Mouse (Mus musculus): ENCODE data around the gene Cdc42. TPM values are rescaled to one million over a fixed set of nuclear protein-coding genes. Genes with fewer than 3 reads are reported as not detected.
A peak's percentile ranks its signal among the peaks of the same experiment; 100 is the strongest.

The Cdc42 gene
- total RNA-seq, 2 experiments from 2014 or later = 276 to 285 TPM

DNA sequence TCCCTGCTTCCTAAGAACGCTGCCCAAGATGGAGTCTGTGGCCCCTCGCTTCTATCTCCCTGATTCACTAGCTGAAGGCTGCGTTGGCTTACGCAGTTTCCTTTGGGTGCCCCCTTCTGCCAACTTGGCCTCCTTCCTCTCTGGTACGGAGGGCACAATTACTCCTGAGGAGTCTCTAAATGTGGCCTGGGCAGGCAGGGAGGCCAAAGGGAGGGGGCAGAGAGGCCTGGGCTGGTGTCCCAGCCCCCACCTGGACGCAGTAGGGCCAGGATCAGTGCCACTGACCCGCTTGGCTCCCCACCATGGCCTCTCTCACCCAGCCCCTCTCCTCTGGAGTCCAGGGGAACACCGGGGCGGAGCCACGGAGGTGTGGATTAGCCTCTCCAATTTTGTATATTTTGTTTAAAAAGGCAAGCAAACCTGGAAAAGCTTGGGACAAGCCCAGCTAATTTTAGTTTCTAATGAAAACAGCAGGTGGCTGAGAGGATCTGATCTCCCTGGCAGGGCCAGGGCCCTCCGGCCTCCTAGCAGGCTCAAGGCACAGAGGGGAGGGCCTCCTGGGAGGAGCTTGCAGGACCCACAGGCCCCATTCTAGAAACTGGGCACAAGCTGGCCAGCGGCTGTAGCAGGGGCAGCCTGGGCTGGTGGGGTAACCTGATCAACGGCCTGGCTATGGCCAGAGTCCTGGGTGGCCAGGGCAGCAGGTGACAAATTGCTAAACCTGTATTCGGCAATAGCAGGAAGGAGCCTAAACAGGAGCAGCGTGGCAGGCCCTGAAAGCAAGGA is 71.5 kb downstream of the Cdc42 start:
- DNase-seq = no peak

DNA sequence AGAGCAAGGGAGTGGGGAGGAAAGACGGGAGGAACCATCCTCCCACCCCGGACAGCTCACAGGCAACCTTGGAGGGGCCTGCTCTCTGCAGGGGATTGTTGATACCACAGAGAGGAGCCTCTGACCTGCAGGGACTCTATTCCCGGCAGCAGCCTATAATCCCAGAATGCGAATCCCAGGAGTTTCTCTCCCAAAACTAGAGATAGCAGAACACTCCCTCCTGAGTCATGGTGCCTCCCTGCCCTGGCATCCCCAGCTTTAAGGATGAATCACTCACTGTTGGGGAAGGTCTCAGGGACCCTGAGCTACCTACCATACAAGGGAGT is 74.2 kb downstream of the Cdc42 start:
- no peak for DNase-seq

DNA sequence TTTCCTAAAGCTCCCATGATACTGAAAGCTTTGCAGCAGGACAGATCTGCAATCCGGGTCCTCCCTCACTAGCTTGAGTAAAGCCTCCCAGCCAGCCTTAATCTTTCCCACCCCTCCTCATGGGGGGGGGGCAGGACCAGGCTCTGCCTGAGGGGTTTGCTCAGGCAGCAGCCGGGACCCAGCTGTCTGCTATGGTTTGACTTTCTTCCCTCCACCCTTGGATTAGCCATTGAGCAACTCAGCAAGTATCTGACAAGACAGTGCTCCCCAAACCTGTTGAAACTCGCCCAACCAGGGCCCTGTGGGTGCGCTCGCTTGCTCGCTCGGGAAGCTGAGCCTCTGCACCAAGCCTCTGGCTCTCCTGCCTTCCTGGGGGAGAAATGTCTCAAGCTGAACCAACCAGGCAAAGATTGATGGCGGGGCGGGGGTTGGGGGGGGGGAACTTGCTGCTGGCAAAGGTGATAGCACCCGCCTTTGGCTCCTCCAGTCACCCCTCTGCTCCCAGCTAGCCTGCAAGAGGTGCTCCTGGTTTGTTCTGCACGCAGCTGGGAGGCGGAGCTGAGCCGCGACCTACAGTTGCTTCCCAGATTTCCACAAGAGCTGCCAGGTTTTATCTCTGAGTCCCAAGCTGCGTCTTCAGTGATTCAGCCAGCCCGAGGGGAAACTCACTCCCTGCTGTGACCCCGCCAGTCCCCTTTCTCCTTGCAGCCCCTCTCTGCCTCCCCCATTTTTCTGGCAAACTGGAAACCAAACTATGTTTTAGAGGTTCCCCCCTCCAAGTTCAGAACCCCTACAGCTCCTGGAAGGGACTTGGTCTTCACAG is 74.7 kb downstream of the Cdc42 start:
- DNase-seq = peak; percentile 36

DNA sequence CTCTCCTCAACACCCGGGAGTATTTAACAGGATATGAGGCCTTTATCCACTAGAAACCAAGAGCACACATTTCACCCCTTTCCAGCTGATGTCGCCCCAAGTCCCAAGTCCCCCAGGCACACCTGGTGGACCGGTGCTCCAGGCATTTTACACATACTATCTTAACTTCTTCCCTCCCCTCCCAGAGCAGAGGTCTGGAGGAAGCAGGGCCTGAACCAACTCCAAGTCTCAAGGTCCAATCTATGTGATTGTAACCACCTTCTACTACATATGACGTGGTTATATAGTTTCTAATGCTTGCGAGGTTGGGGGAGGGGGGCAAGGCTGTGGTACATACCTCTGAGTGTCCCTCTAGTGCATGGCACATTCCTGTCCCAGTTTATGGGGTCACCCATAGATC is 75.4 kb downstream of the Cdc42 start:
- no peak for DNase-seq

DNA sequence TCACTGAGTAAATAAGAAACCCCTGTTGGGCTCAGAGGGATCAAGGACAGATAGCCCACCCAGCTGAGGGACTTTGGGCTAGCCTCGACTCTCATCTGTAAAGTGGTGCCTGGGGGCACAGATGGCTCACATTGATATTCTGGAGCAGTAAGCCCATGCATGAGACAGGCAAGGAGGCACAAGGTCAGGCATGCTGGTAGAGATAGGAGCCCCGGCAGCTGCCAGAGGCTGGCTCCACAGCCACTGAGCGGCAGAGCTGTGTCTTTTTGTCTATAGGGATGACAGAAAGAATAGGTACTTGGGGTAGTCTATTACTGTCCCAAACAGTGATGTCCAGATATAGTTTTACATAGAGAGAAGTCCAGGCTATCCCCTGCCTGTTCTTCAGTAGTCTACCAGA is 76.2 kb downstream of the Cdc42 start:
- no peak for DNase-seq

DNA sequence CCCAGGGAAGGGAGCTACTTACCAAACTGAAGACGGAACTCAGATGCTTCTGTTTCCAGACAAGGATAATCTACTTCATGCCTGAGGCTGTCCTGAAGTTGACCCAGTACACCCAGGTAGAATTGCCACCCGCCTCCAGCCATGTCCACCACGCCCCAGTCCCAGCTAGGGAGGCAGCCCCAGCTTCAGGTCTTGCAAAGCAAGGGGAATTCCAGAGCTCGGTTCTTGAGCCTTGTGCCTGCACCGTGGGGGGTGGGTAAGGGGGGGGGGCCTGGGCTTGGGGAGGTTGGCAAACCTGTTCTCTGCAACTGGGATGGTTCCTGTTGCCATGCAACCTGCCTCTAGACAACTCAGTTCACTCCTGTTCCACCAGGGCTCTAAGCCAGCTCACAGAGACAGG is 78.2 kb downstream of the Cdc42 start:
- DNase-seq = no peak

DNA sequence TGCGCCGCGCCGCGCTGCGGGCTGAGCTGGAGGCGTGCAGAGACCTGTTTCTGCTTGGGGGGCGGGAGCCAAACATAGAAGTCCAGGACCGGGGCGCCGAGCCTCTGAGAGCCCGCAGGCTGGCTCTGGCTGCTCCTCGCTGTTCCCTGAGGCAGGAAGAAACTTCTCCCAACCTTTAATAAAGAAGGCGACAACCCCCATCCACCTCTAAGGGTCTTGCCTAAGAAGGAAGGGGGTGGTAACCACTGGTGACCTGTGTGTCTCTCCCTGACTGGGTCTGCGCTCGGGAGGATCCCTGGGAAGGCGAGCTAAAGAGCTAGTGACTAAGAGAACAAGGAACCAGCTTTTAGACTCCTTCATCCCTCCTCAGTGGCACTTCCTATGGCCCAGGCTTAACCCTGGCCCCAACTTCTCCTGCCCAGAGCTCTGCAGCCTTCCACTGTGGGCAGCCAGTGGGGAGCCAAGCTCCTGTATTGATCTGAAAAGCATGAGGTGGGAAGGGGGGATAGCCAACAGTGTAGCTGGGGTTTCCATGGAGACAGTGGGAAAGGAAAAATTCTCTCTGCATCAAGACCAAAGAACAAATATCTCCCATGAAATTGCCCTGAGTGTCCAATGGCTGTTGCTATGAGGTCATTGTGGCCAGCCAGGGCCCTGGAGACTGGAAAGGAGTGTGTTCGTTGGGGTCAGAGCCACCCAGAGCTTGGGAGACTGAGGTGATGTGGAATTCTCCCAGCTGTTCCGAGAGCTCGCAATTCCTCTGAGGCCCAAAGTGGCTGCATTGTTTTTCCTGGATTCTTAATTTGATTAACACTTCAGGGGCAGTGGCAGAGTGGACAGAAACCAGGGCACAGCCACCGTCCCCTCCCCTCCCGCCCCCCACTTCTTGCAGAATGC is 79.1 kb downstream of the Cdc42 start:
- no peak for DNase-seq

DNA sequence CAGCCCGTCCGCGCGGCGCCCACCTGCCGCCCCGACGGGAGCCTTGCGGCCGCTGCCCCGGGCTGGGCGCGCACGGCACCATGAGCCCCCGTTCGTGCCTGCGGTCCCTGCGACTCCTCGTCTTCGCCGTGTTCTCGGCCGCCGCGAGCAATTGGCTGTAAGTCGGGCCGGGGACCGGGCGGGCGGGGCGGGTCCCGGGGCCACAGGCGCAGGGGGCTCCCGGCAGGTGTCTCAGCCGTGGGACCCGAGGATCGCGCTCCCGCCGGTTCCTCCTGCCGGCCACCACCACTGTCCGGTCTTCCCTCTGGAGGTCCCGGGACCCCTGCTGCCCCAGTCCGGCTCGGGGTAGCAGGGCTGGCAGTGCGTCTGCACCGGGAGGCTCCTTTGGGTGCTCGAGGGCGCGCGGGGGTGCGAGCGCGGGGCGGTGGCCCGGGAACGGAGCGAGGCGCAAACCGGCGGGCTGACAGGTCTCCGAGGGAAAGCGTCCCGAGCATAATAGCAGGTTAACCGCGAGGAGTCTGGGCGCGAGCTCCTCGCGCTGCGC is 79.8 kb downstream of the Cdc42 start:
- DNase-seq = no peak

DNA sequence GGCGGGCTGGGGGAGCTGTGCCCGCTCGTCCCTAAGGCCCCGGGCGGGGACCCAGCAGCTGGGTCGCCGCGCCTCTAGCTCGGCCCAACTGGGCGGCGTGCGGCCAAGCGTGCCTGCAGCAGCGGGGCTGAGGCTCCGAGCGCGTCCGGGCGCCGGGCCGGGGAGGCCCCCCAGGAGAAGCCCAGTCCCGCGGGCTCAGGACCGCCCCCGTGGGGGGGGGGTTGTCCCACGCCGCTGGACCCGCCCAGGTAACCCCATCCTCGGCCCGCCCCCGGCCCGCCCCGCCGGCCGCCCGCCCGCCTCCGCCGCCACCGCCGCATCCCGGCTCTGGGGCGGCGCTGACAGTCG is 80.4 kb downstream of the Cdc42 start, which contains the start of gene Wnt4:
Gene Wnt4 (plus strand): TSS at position 324 of the 348 bp plus-strand sequence.
- peak; percentile 52 for DNase-seq

DNA sequence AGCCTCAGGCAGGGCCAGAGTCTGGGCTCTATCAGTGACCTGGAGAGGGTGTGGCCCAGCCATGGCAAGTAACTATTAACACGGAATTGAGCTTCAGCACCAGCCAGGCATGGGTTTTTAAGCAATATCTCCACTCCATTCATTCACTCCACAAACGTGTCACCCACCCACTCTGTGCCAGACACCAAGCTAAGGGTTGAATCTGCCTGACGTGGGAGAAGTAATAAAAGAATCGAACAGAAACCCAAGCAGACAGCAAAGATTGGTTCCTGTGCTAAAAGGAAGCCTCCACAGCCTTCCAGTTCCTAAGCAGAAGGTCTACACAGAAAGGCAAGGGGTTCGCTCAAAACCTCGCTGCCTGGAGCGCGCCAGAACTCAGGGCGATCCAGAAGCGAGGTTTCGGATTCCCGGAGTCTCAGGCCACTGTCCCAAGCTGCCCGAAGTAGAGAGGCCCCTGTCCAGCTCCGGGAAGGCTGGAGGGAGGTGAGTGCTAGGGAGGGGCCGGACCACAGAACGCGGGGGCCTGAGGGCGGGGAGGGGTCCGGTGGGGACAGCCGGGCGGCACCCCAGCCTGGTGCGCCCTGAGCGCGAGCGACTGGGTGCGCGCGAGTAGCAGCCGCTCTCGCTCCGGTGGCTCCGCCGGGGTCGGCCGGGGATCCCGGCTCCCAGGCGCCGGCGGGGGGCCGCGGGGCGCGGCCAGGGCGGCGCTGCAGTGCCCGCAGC is 80.9 kb downstream of the Cdc42 start:
- DNase-seq = no peak

DNA sequence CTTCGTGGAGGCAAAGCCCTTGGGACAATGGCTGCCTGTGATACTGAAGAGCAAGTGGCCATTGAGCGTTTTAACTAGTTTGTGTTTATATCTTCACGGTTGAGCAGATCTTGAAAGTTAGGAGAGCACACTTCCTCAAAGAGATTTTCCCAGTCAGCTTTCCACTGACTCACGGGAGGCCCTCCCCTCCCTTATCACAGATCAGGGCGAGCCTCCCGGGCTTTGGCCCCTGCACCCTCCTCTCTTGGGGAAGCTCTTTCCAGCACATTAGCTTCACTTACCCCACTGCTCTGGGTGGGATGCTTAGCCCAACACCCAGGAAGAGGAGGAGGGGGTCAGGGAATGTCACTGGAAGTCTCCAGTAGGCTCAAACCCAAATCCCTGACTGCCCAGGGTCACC is 83.2 kb downstream of the Cdc42 start:
- DNase-seq = no peak

DNA sequence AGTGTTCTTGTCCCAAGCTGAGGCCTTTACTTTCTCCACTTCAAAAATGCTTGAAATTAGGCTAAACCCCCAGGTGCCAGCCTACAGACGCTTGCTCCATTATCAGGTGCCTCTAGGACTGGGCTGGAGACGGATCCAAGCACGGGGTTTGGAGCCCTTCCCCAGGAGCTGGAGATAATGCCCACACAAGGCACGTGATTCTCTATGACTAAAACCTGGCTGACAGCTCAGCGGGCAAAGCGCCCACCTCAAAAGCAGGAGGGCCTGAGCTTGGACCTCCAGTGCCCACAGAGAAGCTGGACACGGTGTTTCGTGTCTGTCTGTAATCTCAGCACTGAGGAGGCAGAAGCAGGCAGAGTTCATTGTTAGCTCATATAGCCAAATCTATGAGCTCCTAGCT is 85.7 kb downstream of the Cdc42 start:
- DNase-seq = peak; percentile 40

Other genes starting within 250 kb of the Cdc42 start
- gene Wnt4, start 80.2 kb downstream of the Cdc42 start, total RNA-seq (2021) = under 1 TPM; 0.76 to 0.88 TPM
- not detected for gene Cela3a, start 52.1 kb upstream of the Cdc42 start, total RNA-seq (2021)
- not detected for gene Cela3b, start 72.8 kb upstream of the Cdc42 start, total RNA-seq (2021)
- gene 1700013G24Rik, start 95.6 kb upstream of the Cdc42 start, total RNA-seq (2021) = not detected
- gene Hspg2, start 111.0 kb upstream of the Cdc42 start, total RNA-seq (2021) = 100 to 1,000 TPM; 467 to 506 TPM
- gene Ldlrad2, start 216.8 kb upstream of the Cdc42 start, total RNA-seq (2021) = not detected
- gene Usp48, start 236.0 kb upstream of the Cdc42 start, total RNA-seq (2021) = 10 to 100 TPM; 42.1 to 51.7 TPM

All from heart, postnatal 4 days (tissue).